ENCODE assay signal across 22 mouse cellular contexts in genomic region chr8:89273276-89273675, GRCm38 (mm10).
DNase-seq lines count a peak whose midpoint lies in the region; ATAC-seq lines count a peak whose summit lies in the region.
"Had no signal": no experiment of that assay in that cellular context is flagged by ENCODE, and none has a peak within 500 bp of the region (broad histone marks: within the 10 kb centered on the region; RNA-seq: fewer than 3 reads in every experiment).

No protein-coding gene starts in this region.

- 56% methylated on average over 4 of the region's 4 CpGs for WGBS in forebrain, embryonic 10.5 days
- 66% methylated on average over 4 of the region's 4 CpGs for WGBS in forebrain, embryonic 15.5 days
- 43% methylated on average over 4 of the region's 4 CpGs for WGBS in hindbrain, embryonic 11.5 days
- WGBS in hindbrain, embryonic 14.5 days = 66% methylated on average over 4 of the region's 4 CpGs
- 56% methylated on average over 4 of the region's 4 CpGs for WGBS in midbrain, embryonic 12.5 days
- 69% methylated on average over 4 of the region's 4 CpGs for WGBS in midbrain, embryonic 16.5 days

- H3K4me1 ChIP-seq in forebrain, embryonic 10.5 days = peaks cover 44% of the 10 kb centered on the region
- H3K4me1 ChIP-seq in forebrain, embryonic 15.5 days = peaks cover 15% of the 10 kb centered on the region
- no peaks in the 10 kb centered on the region; the same call in 1 of the 2 replicates for H3K4me1 ChIP-seq in hindbrain, embryonic 11.5 days (replicated peaks; ENCODE audit: control insufficient read depth, insufficient read depth, low read length)
- peaks cover 9% of the 10 kb centered on the region for H3K4me1 ChIP-seq in hindbrain, embryonic 14.5 days (replicated peaks; ENCODE audit: control insufficient read depth, insufficient read depth, low read length)
- H3K4me1 ChIP-seq in midbrain, embryonic 12.5 days = peaks cover 27% of the 10 kb centered on the region
- peaks cover 8% of the 10 kb centered on the region; the same call in 1 of the 2 replicates for H3K4me1 ChIP-seq in midbrain, embryonic 16.5 days (ENCODE audit: control insufficient read depth, insufficient read depth, low read length)
- H3K4me1 ChIP-seq: lung, embryonic 15.5 days; megakaryocyte, embryonic 14.5 days had no signal

- no peak for ATAC-seq in forebrain, embryonic 15.5 days (replicated peaks)
- no peak for ATAC-seq in hindbrain, embryonic 11.5 days (ENCODE audit: low FRiP score)
- ATAC-seq in hindbrain, embryonic 14.5 days (ENCODE audit: low FRiP score) = no peak
- no peak for ATAC-seq in midbrain, embryonic 12.5 days (ENCODE audit: low FRiP score, low read depth)
- no peak for ATAC-seq in midbrain, embryonic 16.5 days
- ATAC-seq: CD4-positive, CD25-positive, alpha-beta regulatory T cell, adult 4 months had no signal

- H3K9ac ChIP-seq in forebrain, embryonic 15.5 days (replicated peaks) = no peak overlapping the region
- H3K9ac ChIP-seq in hindbrain, embryonic 11.5 days (ENCODE audit: low read depth, low read length) = no peak overlapping the region
- no peak overlapping the region for H3K9ac ChIP-seq in hindbrain, embryonic 14.5 days
- no peak overlapping the region for H3K9ac ChIP-seq in midbrain, embryonic 12.5 days (replicated peaks)
- H3K9ac ChIP-seq in midbrain, embryonic 16.5 days (ENCODE audit: low read depth, low read length) = no peak overlapping the region
- H3K9ac ChIP-seq: limb, embryonic 15.5 days; liver, embryonic 14.5 days had no signal

- H3K4me2 ChIP-seq in forebrain, embryonic 15.5 days (replicated peaks) = no peak overlapping the region
- H3K4me2 ChIP-seq in hindbrain, embryonic 11.5 days (replicated peaks; ENCODE audit: low read depth, low read length) = peak overlapping the region; percentile 54; the same call in 1 of the 2 replicates
- no peak overlapping the region for H3K4me2 ChIP-seq in hindbrain, embryonic 14.5 days (replicated peaks)
- H3K4me2 ChIP-seq in midbrain, embryonic 12.5 days (replicated peaks) = no peak overlapping the region; the same call in 1 of the 2 replicates
- no peak overlapping the region for H3K4me2 ChIP-seq in midbrain, embryonic 16.5 days (ENCODE audit: low read length)

- H3K36me3 ChIP-seq in forebrain, embryonic 10.5 days (replicated peaks) = no peaks in the 10 kb centered on the region
- no peaks in the 10 kb centered on the region for H3K36me3 ChIP-seq in forebrain, embryonic 15.5 days
- H3K36me3 ChIP-seq in hindbrain, embryonic 11.5 days (ENCODE audit: control insufficient read depth, insufficient read depth, low read length) = no peaks in the 10 kb centered on the region
- H3K36me3 ChIP-seq in hindbrain, embryonic 14.5 days (replicated peaks; ENCODE audit: control insufficient read depth, insufficient read depth) = no peaks in the 10 kb centered on the region
- no peaks in the 10 kb centered on the region for H3K36me3 ChIP-seq in midbrain, embryonic 12.5 days
- H3K36me3 ChIP-seq in midbrain, embryonic 16.5 days (ENCODE audit: control insufficient read depth, insufficient read depth, low read length) = no peaks in the 10 kb centered on the region
- H3K36me3 ChIP-seq: embryonic facial prominence, embryonic 10.5 days; limb, embryonic 15.5 days; lung, embryonic 15.5 days had no signal

- H3K9me3 ChIP-seq in forebrain, embryonic 10.5 days = no peaks in the 10 kb centered on the region
- no peaks in the 10 kb centered on the region for H3K9me3 ChIP-seq in forebrain, embryonic 15.5 days
- no peaks in the 10 kb centered on the region for H3K9me3 ChIP-seq in hindbrain, embryonic 11.5 days (ENCODE audit: control insufficient read depth, low read length)
- no peaks in the 10 kb centered on the region for H3K9me3 ChIP-seq in hindbrain, embryonic 14.5 days (ENCODE audit: control insufficient read depth, low read length)
- no peaks in the 10 kb centered on the region for H3K9me3 ChIP-seq in midbrain, embryonic 12.5 days
- H3K9me3 ChIP-seq in midbrain, embryonic 16.5 days (replicated peaks; ENCODE audit: control insufficient read depth, low read length, poor library complexity, severe bottlenecking) = no peaks in the 10 kb centered on the region
- H3K9me3 ChIP-seq: limb, embryonic 15.5 days; lung, embryonic 15.5 days had no signal

- H3K27ac ChIP-seq in forebrain, embryonic 10.5 days = peak overlapping the region; percentile 89; the same call in 1 of the 2 replicates
- no peak overlapping the region for H3K27ac ChIP-seq in forebrain, embryonic 15.5 days (replicated peaks)
- no peak overlapping the region for H3K27ac ChIP-seq in hindbrain, embryonic 11.5 days (ENCODE audit: low read depth, low read length)
- H3K27ac ChIP-seq in hindbrain, embryonic 14.5 days = no peak overlapping the region
- H3K27ac ChIP-seq in midbrain, embryonic 12.5 days (replicated peaks) = peak overlapping the region; percentile 80
- no peak overlapping the region for H3K27ac ChIP-seq in midbrain, embryonic 16.5 days (ENCODE audit: low read length)
- H3K27ac ChIP-seq: heart, adult 2 months; limb, embryonic 15.5 days; liver, embryonic 14.5 days; lung, embryonic 15.5 days; stomach, postnatal 0 days had no signal

- H3K27me3 ChIP-seq in forebrain, embryonic 10.5 days (ENCODE audit: poor library complexity, severe bottlenecking) = peaks cover 36% of the 10 kb centered on the region
- no peaks in the 10 kb centered on the region for H3K27me3 ChIP-seq in forebrain, embryonic 15.5 days
- peaks cover 2% of the 10 kb centered on the region; the same call in 1 of the 2 replicates for H3K27me3 ChIP-seq in hindbrain, embryonic 11.5 days (ENCODE audit: control insufficient read depth, insufficient read depth, low read length)
- 0 out of 2 replicates have a peak, but pooled peaks cover 7% of the 10 kb centered on the region for H3K27me3 ChIP-seq in hindbrain, embryonic 14.5 days (ENCODE audit: control insufficient read depth, insufficient read depth, low read length)
- no peaks in the 10 kb centered on the region for H3K27me3 ChIP-seq in midbrain, embryonic 12.5 days
- no peaks in the 10 kb centered on the region for H3K27me3 ChIP-seq in midbrain, embryonic 16.5 days (ENCODE audit: control insufficient read depth, insufficient read depth, low read depth, low read length)

- H3K4me3 ChIP-seq in forebrain, embryonic 10.5 days = no peak overlapping the region
- H3K4me3 ChIP-seq in forebrain, embryonic 15.5 days = no peak overlapping the region
- H3K4me3 ChIP-seq in hindbrain, embryonic 11.5 days (ENCODE audit: low read depth, low read length) = no peak overlapping the region
- H3K4me3 ChIP-seq in hindbrain, embryonic 14.5 days (replicated peaks; ENCODE audit: low read length) = no peak overlapping the region
- no peak overlapping the region for H3K4me3 ChIP-seq in midbrain, embryonic 12.5 days
- H3K4me3 ChIP-seq in midbrain, embryonic 16.5 days (ENCODE audit: low read depth, low read length) = no peak overlapping the region

- no peak for DNase-seq in forebrain, embryonic 10.5 days (ENCODE audit: extremely low spot score, low spot score)
- peak; percentile 7 for DNase-seq in hindbrain, embryonic 11.5 days (ENCODE audit: low spot score)
- DNase-seq in hindbrain, embryonic 14.5 days (ENCODE audit: low spot score) = no peak
- no peak for DNase-seq in urinary bladder, postnatal 25 days (ENCODE audit: low spot score)
- DNase-seq: cerebellum, adult 2 months; gastrocnemius, postnatal 25 days; heart, adult 2 months; left cerebral cortex, postnatal 4 days; lung, postnatal 36 days; right cerebral cortex, postnatal 14 days; thymus, adult 2 months; thymus, postnatal 4 days had no signal

Comparison
In these comparisons a context has a peak if more than half of its experiments do, and no peak if none do; other contexts are left out.
1. H3K27ac ChIP-seq: peak in forebrain, embryonic 10.5 days (single experiment) and midbrain, embryonic 12.5 days (single experiment); none in forebrain, embryonic 15.5 days (single experiment), hindbrain, embryonic 11.5 days (single experiment), hindbrain, embryonic 14.5 days (single experiment) and midbrain, embryonic 16.5 days (single experiment).